Mouse (Mus musculus): ENCODE data around the gene Celf6.

DNA sequence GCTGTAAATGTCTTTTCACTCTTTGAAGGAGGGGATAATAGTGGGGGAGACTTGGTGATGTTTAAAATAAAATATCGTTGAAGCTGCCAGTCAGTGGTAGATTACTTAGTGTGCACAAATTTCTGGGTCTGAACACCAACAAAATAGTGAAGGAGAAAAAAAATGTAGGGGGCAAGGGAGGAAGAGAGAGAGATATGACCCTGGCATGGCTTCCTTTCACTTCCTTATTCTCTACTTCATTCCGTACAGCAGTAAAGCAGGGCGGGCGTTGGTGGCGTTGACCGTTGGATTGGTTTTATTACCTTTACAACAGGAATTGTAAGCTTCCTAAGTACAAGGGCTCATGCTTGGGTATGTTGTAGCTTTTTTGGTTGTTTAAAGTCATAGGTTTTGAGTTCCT, 36.1 kb upstream of the Celf6 start:
- no peak for TF ChIP-seq CTCF (IDR thresholded peaks at IDR 0.05)
- no peak for TF ChIP-seq EP300 (IDR thresholded peaks at IDR 0.05)

Data from lung, postnatal 0 days (tissue).